Mouse (Mus musculus) frontal cortex, postnatal 10 days (tissue): ENCODE measurements around the gene Arpp21.

Experiments
- DNase-seq, 2 experiments: peaks; one replicate each; pipeline ENCODE4 v3.0.0; 2022; ENCODE audit warnings: low spot score in 2 of 2, mixed read lengths in 1 of 2

Gene Arpp21

GRCm38 (mm10) chr9:112178438-112178837 is 57.3 kb downstream of the Arpp21 start:
- DNase-seq, result no peak

- no peak for DNase-seq
These were observed 58.2 kb downstream of the Arpp21 start for GRCm38 (mm10) chr9:112177569-112177968.

GRCm38 (mm10) chr9:112176317-112176716 is 59.4 kb downstream of the Arpp21 start:
- no peak for DNase-seq

- no peak for DNase-seq
These were observed 61.1 kb downstream of the Arpp21 start for GRCm38 (mm10) chr9:112174407-112175357.

- DNase-seq, result no peak
These were observed 62.0 kb downstream of the Arpp21 start for GRCm38 (mm10) chr9:112173778-112174177.

- no peak for DNase-seq
These were observed 71.1 kb downstream of the Arpp21 start for GRCm38 (mm10) chr9:112164677-112165076.

GRCm38 (mm10) chr9:112160981-112161380 is 74.8 kb downstream of the Arpp21 start:
- DNase-seq, result no peak

- no peak for DNase-seq
These were observed 81.8 kb downstream of the Arpp21 start for GRCm38 (mm10) chr9:112153972-112154371.

- DNase-seq, result no peak
These were observed 83.0 kb downstream of the Arpp21 start for GRCm38 (mm10) chr9:112152762-112153161.

- no peak for DNase-seq
These were observed 84.6 kb downstream of the Arpp21 start for GRCm38 (mm10) chr9:112151177-112151576.

- DNase-seq, result no peak
These were observed 95.1 kb downstream of the Arpp21 start for GRCm38 (mm10) chr9:112140658-112141057.

GRCm38 (mm10) chr9:112137820-112138219 is 97.9 kb downstream of the Arpp21 start:
- DNase-seq, result no peak

GRCm38 (mm10) chr9:112130812-112131211 is 104.9 kb downstream of the Arpp21 start:
- no peak for DNase-seq

GRCm38 (mm10) chr9:112124667-112125066 is 111.1 kb downstream of the Arpp21 start:
- no peak for DNase-seq

- no peak for DNase-seq
These were observed 111.6 kb downstream of the Arpp21 start for GRCm38 (mm10) chr9:112124184-112124583.

- no peak for DNase-seq
These were observed 112.3 kb downstream of the Arpp21 start for GRCm38 (mm10) chr9:112123421-112123828.

- no peak for DNase-seq
These were observed 116.2 kb downstream of the Arpp21 start for GRCm38 (mm10) chr9:112119535-112119934.

- no peak for DNase-seq
These were observed 116.7 kb downstream of the Arpp21 start for GRCm38 (mm10) chr9:112119106-112119433.

GRCm38 (mm10) chr9:112118411-112119105 is 117.2 kb downstream of the Arpp21 start:
- peak in 1 of 2 experiments; percentile 52 for DNase-seq

GRCm38 (mm10) chr9:112117632-112118410 is 117.9 kb downstream of the Arpp21 start:
- no peak for DNase-seq

- DNase-seq, result no peak
These were observed 124.1 kb downstream of the Arpp21 start for GRCm38 (mm10) chr9:112111610-112112009.

GRCm38 (mm10) chr9:112102852-112103192 is 132.9 kb downstream of the Arpp21 start:
- DNase-seq, result no peak
